Mouse (Mus musculus) G1E (cell line): ENCODE results near the gene Clgn. TPM values are rescaled to one million over a fixed set of nuclear protein-coding genes. Genes with fewer than 3 reads are reported as not detected.
A peak's percentile ranks its signal among the peaks of the same experiment; 100 is the strongest.

ENCODE experiments used
- ATAC-seq: 2 replicates; pipeline ENCODE4 v1.8.0; 2016; ENCODE audit warnings: mild to moderate bottlenecking; ENCODE audit not compliant: insufficient number of reproducible peaks, poor library complexity, low FRiP score, severe bottlenecking; ENCODE audit errors: extremely low read depth
- DNase-seq: peaks from one replicate; pipeline ENCODE4 v3.0.0; 2012; ENCODE audit warnings: low spot score
- H3K27me3 ChIP-seq: 2 replicates; pipeline ENCODE4 v1.6.1; 2012; ENCODE audit warnings: mild to moderate bottlenecking, low read length, inconsistent platforms; ENCODE audit not compliant: insufficient read depth
- H3K36me3 ChIP-seq: replicated peaks from 2 replicates; pipeline ENCODE3; 2012; ENCODE audit warnings: mild to moderate bottlenecking, inconsistent platforms
- H3K4me1 ChIP-seq: 2 replicates; pipeline ENCODE4 v1.6.1; 2012; ENCODE audit warnings: low read depth, low read length, inconsistent platforms, mixed read lengths; ENCODE audit not compliant: insufficient read depth
- H3K4me3 ChIP-seq: 2 replicates; pipeline ENCODE4 v1.5.1; 2012; ENCODE audit warnings: low read depth, mild to moderate bottlenecking, inconsistent platforms, low read length, moderate library complexity, mixed read lengths
- H3K9me3 ChIP-seq: replicated peaks from 2 replicates; pipeline ENCODE4 v1.6.1; 2012; ENCODE audit warnings: inconsistent platforms
- CTCF ChIP-seq: IDR thresholded peaks from 2 replicates; pipeline ENCODE4 v1.5.1; 2012; ENCODE audit warnings: low read depth, low read length, inconsistent platforms, mixed read lengths
- GATA1 ChIP-seq: IDR thresholded peaks from 2 replicates; pipeline ENCODE4 v1.6.1; 2012; ENCODE audit warnings: borderline replicate concordance, low read length, inconsistent platforms, mixed read lengths
- GATA2 ChIP-seq: IDR thresholded peaks from 2 replicates; pipeline ENCODE4 v1.6.1; 2012; ENCODE audit warnings: low read depth, low read length, inconsistent platforms, borderline replicate concordance
- POLR2AphosphoS5 ChIP-seq: IDR thresholded peaks from 2 replicates; pipeline ENCODE4 v1.6.1; 2012; ENCODE audit warnings: low read depth, low read length, inconsistent platforms; ENCODE audit not compliant: insufficient replicate concordance
- TAL1 ChIP-seq: conservative IDR thresholded peaks from 2 replicates; pipeline ENCODE4 v1.6.1; 2012; ENCODE audit warnings: low read depth, low read length, inconsistent platforms, mixed read lengths
- polyA plus RNA-seq: library from polyadenylated mRNA; stranded (reverse); fragments of >175 nt; gene quantifications from 2 replicates; pipeline ENCODE4 v1.2.3, GENCODE M21; 2012
- total RNA-seq, 2 experiments: library from RNA; stranded (forward) in 1 of 2; stranded (reverse) in 1 of 2; fragments of 200-1000 nt in 1 of 2; fragments of >200 nt in 1 of 2; fragmentation: Nextera tagmentation in 1 of 2; gene quantifications; 2 replicates each; pipeline ENCODE4 v1.2.3; 2014 to 2017

The Clgn gene
- total RNA-seq (2014; fragmentation: Nextera tagmentation) (not detected in 2 replicates), total RNA-seq (2017) (under 0.01 TPM in 2 replicates), polyA plus RNA-seq (not detected in 2 replicates)

DNA sequence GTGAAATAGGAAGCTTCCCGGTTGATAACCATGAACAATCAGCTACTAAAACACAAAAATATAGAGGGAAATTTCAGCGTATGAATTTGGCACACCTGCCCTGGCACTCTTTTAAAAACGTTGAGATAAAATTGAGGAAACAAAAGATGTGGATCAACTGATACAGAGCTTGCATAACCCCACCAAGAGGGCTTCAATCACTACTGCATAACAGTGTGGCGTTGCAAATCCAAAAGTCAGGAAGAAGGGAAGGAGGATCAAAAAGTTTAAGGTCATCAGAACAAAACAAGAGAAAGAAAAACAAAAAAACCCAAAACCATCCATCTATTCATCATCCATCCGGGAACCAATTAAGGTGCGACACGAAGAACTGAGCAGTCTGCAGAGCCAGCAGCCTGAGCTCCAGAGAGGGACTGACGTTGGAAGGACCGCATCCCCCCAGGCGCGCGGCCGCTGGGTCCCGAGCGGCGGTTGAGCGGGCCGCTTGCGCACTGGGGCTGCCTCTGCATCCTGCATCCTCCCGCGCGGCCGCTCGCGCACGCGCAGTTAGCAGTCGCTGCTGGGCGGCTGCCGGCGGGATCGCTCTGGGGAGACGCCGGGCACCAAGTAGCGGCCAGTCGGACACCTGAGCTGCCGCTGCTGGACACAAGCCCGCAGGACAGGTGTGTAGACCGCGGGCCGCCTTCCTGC, at the start of gene Clgn:
Gene Clgn, plus strand, starts transcription at position 552 of the 690 bp plus-strand sequence.
- Histone ChIP-seq H3K36me3 (no peaks in the 10 kb centered on the region), H3K4me3 (no peak within 1 kb of the TSS), H3K4me1 (no peaks in the 10 kb centered on the region), H3K9me3 (0 out of 2 replicates have a peak, but pooled peaks cover 3% of the 10 kb centered on the region), H3K27me3 (peaks cover 24% of the 10 kb centered on the region)
- TF ChIP-seq TAL1 (no peak), POLR2AphosphoS5 (no peak), GATA2 (no peak), GATA1 (no peak), CTCF (no peak)
- ATAC-seq (no peak), DNase-seq (no peak)

DNA sequence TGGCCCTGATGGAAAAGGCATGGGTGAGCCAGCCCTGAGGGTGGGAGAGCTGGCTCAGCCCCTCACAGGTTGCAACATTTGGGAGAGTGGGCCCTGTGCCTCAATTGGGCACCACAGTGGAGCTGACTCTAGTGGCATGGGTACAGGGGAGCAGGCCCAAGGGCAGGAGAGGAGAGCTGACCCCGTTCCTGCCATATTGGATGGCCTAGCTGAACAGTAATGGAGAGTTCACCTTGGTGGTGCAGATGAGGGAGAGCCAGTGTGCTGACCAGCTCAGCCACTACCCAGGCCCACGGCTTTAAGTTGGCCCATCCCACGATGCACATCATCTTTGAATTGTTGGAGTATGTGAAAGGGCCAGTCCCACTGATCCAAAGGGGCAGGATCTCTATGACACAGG, 47.6 kb upstream of the Clgn start:
- no peak for DNase-seq
- Histone ChIP-seq H3K4me1 (0 out of 2 replicates have a peak, but pooled peaks cover 3% of the 10 kb centered on the region), H3K27me3 (peaks cover 7% of the 10 kb centered on the region), H3K4me3 (no peak overlapping the region), H3K36me3 (no peaks in the 10 kb centered on the region), H3K9me3 (no peaks in the 10 kb centered on the region)
- TF ChIP-seq TAL1: no peak
- TF ChIP-seq CTCF: no peak
- TF ChIP-seq POLR2AphosphoS5: no peak
- no peak for TF ChIP-seq GATA2
- TF ChIP-seq GATA1: no peak
- no peak for ATAC-seq

DNA sequence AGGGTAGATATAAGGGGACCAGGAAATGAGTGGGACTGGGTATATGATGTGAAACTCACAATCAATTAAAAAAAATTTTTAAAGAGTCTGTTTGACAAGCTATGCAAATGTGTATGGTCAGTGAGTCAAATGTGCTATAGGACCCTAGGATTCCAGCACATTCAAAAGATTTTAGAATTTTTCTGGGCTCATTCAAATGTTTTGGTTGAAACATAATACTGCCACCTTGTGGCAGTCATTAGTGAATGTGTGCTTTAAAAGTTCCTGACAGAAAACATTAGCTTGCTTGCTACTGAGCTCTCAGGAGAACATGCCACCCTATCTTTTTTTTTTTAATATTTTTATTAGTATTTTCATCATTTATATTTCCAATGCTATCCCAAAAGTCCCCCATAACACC, 47.0 kb upstream of the Clgn start:
- no peak for TF ChIP-seq GATA2
- no peak for TF ChIP-seq POLR2AphosphoS5
- no peak for TF ChIP-seq CTCF
- TF ChIP-seq TAL1: no peak
- no peak for TF ChIP-seq GATA1
- peaks cover 10% of the 10 kb centered on the region for H3K27me3 ChIP-seq
- ATAC-seq (no peak), DNase-seq (peak; percentile 8)
- no peaks in the 10 kb centered on the region for H3K9me3 ChIP-seq
- H3K4me1 ChIP-seq: 0 out of 2 replicates have a peak, but pooled peaks cover 3% of the 10 kb centered on the region
- H3K4me3 ChIP-seq: no peak overlapping the region
- H3K36me3 ChIP-seq: no peaks in the 10 kb centered on the region

DNA sequence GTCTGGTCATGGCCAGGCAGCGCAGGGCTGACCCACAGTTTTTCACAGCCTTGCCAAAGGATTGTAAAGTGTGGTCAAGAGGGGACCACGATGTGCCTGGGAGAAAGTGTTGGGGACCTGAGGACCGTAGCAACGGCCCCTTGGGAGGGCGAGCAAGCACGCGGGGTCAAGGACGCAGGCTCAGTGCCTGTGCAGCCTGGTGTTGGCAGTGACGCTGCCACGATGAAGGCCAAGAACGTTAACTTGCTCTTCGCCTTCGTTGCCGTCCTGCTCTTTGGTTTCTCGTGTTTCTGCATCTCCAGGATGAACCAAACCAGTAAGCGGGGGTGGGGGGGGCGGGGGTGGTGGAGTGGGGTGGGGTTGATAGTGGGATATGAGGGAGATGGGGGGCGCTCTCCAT, 41.4 kb upstream of the Clgn start, which contains the start of gene Mgat4d:
Gene Mgat4d, plus strand, starts transcription at position 209 of the 400 bp plus-strand sequence.
- no peak for ATAC-seq

DNA sequence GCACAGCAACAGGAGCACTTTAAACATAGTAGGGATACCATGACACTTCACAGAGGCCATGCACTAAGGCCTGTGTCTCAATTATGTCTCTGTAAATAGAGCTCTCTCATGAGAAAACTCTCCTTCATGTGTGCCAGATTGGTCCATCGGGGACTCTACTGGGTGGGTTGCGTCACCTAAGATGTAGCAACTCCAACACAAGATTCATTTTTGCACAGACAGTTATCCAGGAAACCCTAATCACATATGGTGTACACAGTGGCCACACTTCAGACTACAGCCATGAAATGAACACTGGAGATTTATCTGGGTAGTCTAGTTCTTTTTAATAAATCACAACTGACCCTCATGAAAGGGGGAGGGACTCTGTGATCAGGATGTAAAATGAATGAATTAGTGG, 38.4 kb upstream of the Clgn start:
- no peak overlapping the region for H3K4me3 ChIP-seq
- no peaks in the 10 kb centered on the region for H3K36me3 ChIP-seq
- DNase-seq (no peak), ATAC-seq (no peak)
- TF ChIP-seq POLR2AphosphoS5 (no peak), GATA1 (no peak), CTCF (no peak), TAL1 (no peak), GATA2 (no peak)
- no peaks in the 10 kb centered on the region for H3K9me3 ChIP-seq
- no peaks in the 10 kb centered on the region for H3K4me1 ChIP-seq
- H3K27me3 ChIP-seq: peaks cover 20% of the 10 kb centered on the region

More for the DNA sequence above, 41.4 kb upstream of the Clgn start, which contains the start of gene Mgat4d:
- TF ChIP-seq POLR2AphosphoS5 (no peak), GATA2 (no peak), GATA1 (no peak), CTCF (no peak), TAL1 (no peak)
- H3K36me3 ChIP-seq: no peaks in the 10 kb centered on the region
- H3K9me3 ChIP-seq: no peaks in the 10 kb centered on the region
- peaks cover 21% of the 10 kb centered on the region for H3K27me3 ChIP-seq
- no peaks in the 10 kb centered on the region for H3K4me1 ChIP-seq
- no peak within 1 kb of the TSS for H3K4me3 ChIP-seq
- DNase-seq: no peak

DNA sequence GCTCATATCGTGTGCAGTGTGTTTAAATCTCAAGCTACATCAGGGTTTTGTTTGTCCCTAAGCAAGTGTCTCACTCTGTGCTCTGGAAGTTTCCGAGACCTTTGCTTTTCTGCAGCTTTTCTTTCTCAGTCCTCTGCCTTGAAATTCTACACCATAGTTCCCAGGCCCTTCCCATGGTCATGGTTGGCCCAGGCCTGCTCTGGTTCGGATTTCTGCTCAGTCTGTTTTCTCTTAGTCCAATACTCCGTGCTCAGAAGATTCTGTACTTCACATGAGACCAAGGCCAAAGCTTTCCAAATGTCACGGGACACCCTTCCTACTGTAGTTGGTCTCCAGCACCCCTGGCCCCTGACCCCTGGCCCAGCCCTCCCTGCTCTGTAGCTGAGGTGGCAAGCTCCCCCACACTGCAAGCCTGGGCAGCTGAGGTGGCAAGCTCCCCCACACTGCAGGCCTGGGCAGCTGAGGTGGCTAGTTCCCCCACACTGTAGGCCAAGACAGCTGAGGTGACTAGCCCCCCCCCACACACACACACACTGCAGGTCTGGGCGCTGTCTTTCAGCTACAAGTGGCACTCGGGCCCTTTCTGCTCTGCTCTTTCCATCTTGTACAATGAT, 26.4 kb upstream of the Clgn start:
- Histone ChIP-seq H3K9me3 (no peaks in the 10 kb centered on the region), H3K36me3 (no peaks in the 10 kb centered on the region), H3K4me3 (no peak overlapping the region), H3K27me3 (peaks cover 5% of the 10 kb centered on the region; the same call in 1 of the 2 replicates), H3K4me1 (no peaks in the 10 kb centered on the region)
- ATAC-seq (no peak), DNase-seq (no peak)
- TF ChIP-seq TAL1 (no peak), CTCF (no peak), GATA2 (no peak), POLR2AphosphoS5 (no peak)
